Mouse (Mus musculus): ENCODE data around the gene Rere.

Rere gene

DNA sequence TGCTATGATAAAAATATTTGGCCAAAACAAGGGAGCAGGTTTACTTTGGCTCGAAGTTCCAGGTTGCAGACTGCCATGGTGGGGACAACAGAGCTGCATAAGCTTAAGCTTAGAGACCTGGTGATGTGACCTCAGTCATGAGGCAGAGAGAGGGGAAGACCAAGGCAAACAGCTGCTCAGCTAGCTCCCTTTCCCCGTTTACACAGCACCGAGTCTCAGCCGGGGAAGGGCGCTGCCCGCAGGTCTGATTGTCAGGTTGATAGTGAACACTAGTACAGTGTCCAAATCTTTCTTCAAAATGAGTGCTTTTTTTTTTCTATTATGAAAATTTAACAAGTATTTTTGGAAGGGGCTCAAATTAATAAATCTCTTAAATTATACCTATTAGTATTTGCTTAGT, 97.9 kb downstream of the Rere start:
- no peak for DNase-seq (ENCODE audit: low read depth, low spot score)

GRCm38 (mm10) chr4:150379772-150380171, 98.3 kb downstream of the Rere start:
- no peak for DNase-seq (ENCODE audit: low read depth, low spot score)

GRCm38 (mm10) chr4:150380273-150380672, 98.8 kb downstream of the Rere start:
- DNase-seq (ENCODE audit: low read depth, low spot score), result no peak

DNA sequence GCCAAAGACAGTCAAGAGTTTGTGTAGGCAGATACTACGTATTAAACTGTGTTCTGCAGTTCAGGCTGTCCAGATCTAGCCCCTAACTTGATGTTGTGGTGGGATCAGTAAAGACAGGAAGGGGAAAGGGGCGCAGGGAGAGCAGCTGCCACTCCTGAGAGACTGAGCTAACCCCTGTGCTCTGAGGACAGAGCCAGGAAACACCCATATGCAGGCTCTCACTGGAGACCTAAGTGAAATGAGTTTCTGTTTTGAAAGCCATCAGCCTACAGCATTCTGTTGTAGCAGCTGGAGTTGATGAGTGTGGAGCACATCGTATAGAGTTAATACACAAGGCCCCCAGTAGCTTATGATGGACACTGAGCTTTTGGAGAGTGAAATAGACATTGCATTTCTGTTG, 101.1 kb downstream of the Rere start:
- no peak for DNase-seq (ENCODE audit: low read depth, low spot score)

GRCm38 (mm10) chr4:150384405-150384804, 103.0 kb downstream of the Rere start:
- DNase-seq (ENCODE audit: low read depth, low spot score), result no peak

- DNase-seq (ENCODE audit: low read depth, low spot score), result no peak
Measured at GRCm38 (mm10) chr4:150384899-150385298, 103.5 kb downstream of the Rere start.

DNA sequence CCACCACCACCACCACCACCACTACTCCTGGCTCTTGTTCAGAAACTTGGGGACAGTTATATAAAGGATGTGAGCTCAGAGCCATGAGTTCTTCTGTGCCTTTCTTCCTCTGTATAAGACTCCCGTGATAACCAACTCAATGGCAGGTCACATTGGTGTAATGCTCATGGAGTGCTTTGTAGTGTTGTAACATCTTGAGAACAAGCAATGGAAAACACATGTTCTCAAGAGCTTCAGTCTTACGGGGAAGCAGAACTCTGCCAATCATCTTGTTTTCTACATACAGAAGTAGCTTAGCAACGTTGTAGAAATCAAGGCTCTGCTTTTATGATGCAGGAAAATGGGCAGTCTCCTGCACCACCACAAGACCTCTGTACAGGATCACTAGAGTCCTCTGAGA, 107.1 kb downstream of the Rere start:
- DNase-seq (ENCODE audit: low read depth, low spot score), result no peak

DNA sequence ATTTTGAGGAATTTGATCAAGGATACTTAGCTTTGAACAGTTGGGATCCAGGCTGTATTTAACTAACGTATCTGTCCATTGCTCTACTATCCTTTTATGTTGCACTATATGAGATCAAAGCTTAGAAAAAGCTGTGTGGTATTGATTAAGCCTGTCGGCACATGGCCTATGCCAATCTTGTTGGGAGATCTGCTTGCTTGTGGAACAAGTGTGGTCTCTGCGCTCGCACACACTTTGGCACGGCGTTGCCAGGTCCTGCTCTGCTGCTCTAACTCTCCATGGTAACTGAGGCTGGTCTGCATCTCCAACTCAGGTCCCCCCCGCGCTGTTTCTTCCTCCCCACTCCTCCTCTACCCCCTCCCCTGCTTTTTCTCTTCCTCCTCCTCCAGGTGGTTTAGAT, 112.2 kb downstream of the Rere start:
- no peak for DNase-seq (ENCODE audit: low read depth, low spot score)

- DNase-seq (ENCODE audit: low read depth, low spot score), result no peak
Measured at GRCm38 (mm10) chr4:150394091-150394490, 112.6 kb downstream of the Rere start.

- DNase-seq (ENCODE audit: low read depth, low spot score), result peak; percentile 36
Measured at GRCm38 (mm10) chr4:150396339-150396738, 114.9 kb downstream of the Rere start.

- DNase-seq (ENCODE audit: low read depth, low spot score), result no peak
Measured at GRCm38 (mm10) chr4:150396826-150397620, 115.6 kb downstream of the Rere start.

GRCm38 (mm10) chr4:150399032-150399431, 117.6 kb downstream of the Rere start:
- no peak for DNase-seq (ENCODE audit: low read depth, low spot score)

- DNase-seq (ENCODE audit: low read depth, low spot score), result no peak
Measured at GRCm38 (mm10) chr4:150401830-150402607, 120.6 kb downstream of the Rere start.

DNA sequence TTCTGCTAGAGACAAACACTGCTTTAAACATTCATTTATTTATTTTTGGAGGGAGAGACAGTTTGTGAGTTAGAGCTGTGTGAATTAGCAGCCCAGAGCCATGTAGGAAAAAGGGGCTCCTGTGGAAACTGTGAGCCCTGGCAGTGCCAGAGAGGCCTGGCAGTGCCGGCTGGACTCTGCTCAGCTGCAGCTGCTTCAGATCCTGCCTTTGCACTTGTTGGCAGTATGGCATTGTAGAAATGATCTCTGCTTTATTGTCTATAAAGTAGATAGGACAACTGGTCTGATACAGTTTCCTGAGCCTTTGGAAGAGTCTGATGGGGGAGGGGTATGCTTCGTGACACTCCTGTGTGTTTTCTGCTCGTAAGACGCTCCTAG, 121.2 kb downstream of the Rere start:
- DNase-seq (ENCODE audit: low read depth, low spot score), result no peak

- no peak for DNase-seq (ENCODE audit: low read depth, low spot score)
Measured at GRCm38 (mm10) chr4:150403941-150404340, 122.5 kb downstream of the Rere start.

- DNase-seq (ENCODE audit: low read depth, low spot score), result no peak
Measured at GRCm38 (mm10) chr4:150404583-150404982, 123.1 kb downstream of the Rere start.

DNA sequence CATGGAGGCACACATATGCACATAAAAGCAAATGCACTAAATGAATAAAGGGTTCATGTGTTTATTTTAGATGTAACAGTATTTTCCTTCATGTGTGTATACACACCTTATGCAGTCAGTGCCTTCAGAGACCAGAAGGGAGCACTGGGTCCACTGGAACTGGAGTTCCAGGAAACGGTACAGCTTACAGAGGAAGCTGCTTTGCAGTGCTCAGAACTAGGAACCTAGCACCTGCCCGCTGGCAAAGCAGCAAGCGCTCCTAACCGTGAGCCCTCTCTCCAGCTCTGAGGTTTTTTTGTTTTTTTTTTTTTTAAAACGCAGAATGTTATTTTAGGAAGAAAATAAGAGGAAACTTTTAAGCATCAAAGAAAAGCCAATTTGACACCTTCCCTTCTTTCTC, 124.3 kb downstream of the Rere start:
- DNase-seq (ENCODE audit: low read depth, low spot score), result no peak

DNA sequence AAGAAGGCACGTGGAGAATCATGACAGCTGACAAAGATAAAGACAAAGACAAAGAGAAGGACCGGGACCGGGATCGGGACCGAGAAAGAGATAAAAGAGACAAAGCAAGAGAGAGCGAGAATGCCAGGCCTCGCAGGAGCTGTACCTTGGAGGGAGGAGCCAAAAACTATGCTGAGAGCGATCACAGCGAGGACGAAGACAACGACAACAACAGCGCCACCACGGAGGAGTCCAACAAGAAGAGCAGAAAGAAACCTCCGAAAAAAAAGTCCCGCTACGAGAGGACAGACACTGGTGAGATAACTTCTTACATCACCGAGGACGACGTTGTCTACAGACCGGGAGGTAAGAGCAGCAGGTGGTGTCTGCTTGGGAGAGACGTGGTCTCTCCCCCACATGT, 124.9 kb downstream of the Rere start:
- DNase-seq (ENCODE audit: low read depth, low spot score), result no peak

- DNase-seq (ENCODE audit: low read depth, low spot score), result no peak
Measured at GRCm38 (mm10) chr4:150406821-150407220, 125.4 kb downstream of the Rere start.

GRCm38 (mm10) chr4:150414296-150414695, 132.8 kb downstream of the Rere start:
- no peak for DNase-seq (ENCODE audit: low read depth, low spot score)

DNA sequence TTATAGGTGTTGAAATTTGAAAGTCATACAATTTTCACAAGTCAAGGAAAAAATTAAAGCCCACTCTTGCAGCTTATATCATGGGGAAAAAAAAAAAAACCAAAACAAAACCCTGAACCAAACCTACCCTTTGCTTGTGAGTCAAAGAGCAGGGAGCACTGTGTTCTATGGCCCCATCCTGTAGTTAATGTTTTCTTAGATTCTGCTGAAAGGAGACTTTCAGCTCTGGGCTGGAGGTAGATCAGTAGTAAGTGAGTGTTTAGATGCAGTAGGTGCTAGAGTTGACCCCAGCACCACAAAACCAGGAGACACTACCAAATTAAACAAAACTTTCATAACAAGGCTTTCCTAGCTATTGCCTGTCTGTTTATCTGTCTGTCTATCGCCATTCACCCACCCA, 133.3 kb downstream of the Rere start:
- DNase-seq (ENCODE audit: low read depth, low spot score), result no peak

- DNase-seq (ENCODE audit: low read depth, low spot score), result no peak
Measured at GRCm38 (mm10) chr4:150415227-150415969, 134.0 kb downstream of the Rere start.
